Mouse (Mus musculus) megakaryocyte progenitor cell, adult 5-6 weeks (primary cell): Measurements from ENCODE around the gene Vax1. TPM values are rescaled to one million over a fixed set of nuclear protein-coding genes. Genes with fewer than 3 reads are reported as not detected.
A peak's percentile ranks its signal among the peaks of the same experiment; 100 is the strongest.

ENCODE experiments used
- ATAC-seq: replicated peaks from 2 replicates; pipeline ENCODE4 v1.8.0; 2016; ENCODE audit warnings: mild to moderate bottlenecking, moderate TSS enrichment, inconsistent platforms; ENCODE audit not compliant: poor library complexity
- total RNA-seq, 2 experiments: library from RNA; stranded (forward) in 1 of 2; stranded (reverse) in 1 of 2; fragments of 157-497, 149-512 nt in 1 of 2; fragments of 200-1000 nt in 1 of 2; gene quantifications; 2 replicates each; pipeline versions ENCODE4 v1.2.3 to v1.2.4; 2015 to 2017

Gene Vax1
- total RNA-seq (2015) (not detected in 2 replicates), total RNA-seq (2017) (not detected in 2 replicates)

DNA sequence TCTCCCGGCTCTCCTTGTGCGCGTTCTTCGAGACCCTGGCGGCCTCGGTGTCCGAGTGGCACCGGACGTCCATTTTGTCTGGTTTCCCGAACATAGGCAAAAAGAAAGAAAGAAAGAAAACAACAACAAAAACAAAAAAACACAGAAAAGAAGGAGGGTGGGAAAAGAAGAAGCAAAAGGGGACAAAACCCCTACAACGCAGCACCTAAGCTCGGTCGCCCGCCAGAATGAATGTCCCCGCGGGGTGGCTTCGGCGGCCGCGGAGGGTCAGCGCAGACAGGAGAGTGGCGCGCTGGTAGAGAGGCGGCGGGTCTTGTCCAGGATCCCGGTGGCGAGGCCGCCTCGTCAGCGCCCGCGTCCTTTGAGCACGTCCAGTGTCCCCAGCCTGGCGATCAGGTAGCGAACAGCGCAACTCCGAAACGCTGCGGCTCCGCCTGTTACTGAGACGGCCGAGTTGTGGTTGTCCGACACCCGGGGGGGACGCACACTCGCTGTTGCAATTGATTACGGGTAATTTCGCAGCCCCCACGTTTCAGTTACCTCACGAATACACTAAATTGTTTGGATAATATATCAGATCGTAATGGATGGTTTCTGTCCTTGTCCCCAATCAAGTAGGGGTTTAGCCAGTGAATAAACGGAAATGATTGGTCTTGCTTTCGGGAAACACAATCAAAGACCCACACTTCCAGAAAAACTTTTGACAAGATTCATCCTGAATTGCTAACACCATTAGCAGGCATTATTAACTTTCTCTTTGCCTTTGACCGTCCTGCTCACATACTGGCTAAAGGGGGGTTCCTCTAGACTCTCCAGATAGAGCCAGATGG, at the start of gene Vax1:
TSS of gene Vax1 (minus strand) at position 121 of the 830 bp plus-strand sequence.
- ATAC-seq = no peak

DNA sequence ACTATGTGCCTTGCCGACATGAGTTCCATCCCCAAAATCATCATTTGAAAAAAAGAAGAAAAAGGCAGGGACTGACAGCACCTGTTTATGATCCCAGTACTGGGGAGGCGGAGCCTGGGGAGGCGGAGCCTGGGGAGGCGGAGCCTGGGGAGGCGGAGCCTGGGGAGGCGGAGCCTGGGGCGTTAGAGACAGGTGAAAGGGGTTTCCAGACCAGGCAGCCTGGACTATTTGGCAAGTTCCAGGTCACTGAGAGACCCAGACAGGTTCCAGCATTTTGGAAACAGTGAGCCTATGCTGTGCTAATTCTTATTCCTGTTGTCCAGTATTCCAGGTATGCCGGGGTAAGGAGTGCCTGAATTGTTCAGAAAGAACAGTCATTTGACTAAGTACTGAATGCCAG, 49.1 kb upstream of the Vax1 start, which contains the start of gene Kcnk18:
TSS of gene Kcnk18 (plus strand) at position 224 of the 400 bp plus-strand sequence.
- ATAC-seq = no peak

DNA sequence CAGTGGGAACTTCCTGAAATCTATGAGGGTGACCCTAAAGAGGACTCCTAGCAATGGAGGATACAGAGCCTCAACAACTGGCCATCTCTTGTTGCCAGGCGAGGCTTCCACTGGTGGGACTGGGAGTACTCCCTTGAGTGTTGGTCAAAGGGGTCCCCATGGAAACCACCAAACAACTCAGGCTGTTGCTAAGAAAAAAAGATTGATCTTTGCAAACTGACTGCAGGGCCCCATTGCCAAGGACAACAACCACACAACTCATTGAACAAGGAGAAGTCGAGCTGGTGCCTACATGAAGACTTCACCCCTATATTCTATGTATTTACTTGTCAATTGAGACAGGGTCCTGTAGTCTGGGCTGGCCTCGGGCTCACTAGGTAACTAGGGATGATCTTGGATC, 47.0 kb upstream of the Vax1 start:
- no peak for ATAC-seq

DNA sequence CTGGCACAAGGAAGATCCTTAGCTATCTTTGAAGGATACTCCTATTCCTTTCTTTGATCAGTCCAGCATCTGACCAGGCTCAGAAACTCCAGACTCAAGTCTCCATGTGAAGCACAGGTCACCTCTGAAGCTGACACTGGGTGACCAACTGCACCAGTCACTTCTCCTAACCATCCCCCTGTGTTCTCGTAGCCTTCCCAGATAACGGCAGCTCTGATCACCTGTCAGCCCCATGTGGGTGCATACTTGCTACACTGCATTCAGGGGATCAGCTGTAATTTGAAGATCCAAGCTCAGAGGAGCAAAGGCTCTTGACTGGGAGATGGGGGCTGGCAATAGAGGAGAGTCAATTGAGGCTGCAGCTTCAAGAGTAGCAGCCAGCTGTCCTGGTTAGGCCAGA, 39.1 kb upstream of the Vax1 start:
- no peak for ATAC-seq

DNA sequence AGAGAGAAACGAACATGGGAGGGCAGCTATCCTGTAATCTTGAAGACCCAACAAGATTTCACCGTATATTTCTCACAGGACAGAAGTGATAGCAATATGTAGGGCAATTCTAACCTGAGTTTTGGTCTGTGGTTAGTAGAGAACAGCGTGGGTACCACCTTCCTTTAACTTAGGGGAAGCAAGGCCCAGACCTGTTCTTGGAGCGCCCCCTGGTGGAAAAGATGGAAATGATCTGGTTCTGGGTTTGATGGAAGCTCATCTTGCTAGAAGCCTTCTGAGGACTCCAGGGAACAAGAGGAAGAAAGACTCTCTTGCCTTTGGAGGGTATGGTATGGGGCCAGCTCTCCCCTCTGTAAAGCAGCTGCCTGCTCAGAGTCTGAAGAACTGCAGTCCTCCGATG, 38.6 kb upstream of the Vax1 start:
- ATAC-seq = peak; percentile 84

DNA sequence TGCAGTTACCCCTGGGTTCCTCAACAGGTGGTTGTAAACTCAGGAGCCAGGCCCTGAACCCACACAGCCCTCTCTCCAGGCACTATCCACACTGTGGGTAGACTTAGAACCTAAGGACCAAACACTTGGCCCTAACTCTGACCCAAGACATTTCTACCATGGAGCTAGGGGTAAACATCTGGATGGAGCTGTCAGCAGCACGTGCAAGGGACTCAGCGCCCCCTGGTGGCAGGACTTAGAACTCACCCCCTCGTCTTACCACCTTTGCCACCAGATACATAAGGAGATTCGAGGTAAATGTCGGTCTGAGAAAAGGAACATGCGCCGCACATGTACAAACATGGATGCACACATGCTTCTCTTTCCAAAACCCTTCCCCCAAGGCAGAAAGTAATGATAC, 28.3 kb upstream of the Vax1 start:
- ATAC-seq = peak; percentile 84

DNA sequence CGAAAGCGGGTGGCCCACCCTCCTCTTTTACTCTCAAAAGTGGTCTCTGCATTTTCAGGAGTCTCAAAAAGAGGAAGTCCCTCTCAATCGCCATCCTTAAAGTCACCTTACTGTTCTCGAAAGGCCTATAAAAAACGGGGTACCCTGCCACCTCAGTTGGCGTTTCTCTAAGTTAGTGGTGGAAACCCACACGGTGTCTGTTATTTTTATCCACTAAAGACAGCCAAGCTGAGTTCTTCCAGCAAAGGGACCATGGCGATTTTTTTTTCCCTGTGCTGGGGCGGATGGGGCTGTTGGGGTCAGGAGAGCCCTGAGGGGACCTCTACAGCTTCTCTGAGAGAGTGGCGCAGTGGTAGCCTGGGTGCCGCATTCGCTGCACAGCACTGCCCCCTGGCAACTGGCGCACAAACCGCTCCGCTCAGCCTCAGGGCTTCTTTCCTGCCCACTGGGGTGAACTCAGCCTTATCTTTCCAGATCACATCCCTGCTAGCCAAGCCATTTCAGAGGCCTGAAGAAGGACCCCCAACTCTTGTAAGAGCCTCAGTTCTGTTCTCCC, 26.3 kb upstream of the Vax1 start:
- peak; percentile 72; the same call in 1 of the 2 replicates for ATAC-seq

DNA sequence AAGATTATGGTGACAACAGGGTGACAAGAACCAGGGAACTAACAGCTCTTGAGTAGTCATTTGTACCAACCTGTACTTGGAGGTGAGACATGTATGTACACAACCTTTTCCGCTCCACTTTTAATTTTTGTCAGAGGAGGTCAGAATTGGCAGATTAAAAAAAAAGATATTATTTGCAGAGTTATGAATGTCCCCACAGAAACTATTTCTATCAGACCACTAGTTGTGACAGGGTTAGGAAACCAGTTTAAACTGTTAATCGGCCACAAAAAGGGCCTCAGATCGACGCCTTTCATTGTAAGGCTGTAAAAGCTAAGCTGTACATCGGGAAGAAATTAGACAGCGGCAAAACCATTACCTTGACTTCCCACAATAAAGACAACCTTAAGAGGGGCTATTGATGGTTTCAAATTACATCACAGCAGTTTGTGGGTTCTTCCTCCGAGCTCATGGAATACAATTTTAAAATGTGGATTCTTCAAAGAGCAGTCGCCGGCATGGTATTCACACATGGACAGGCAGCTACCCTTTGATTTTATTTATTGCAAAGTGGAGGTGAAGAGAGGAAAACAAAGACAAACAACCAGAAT, 25.4 kb upstream of the Vax1 start:
- no peak for ATAC-seq

DNA sequence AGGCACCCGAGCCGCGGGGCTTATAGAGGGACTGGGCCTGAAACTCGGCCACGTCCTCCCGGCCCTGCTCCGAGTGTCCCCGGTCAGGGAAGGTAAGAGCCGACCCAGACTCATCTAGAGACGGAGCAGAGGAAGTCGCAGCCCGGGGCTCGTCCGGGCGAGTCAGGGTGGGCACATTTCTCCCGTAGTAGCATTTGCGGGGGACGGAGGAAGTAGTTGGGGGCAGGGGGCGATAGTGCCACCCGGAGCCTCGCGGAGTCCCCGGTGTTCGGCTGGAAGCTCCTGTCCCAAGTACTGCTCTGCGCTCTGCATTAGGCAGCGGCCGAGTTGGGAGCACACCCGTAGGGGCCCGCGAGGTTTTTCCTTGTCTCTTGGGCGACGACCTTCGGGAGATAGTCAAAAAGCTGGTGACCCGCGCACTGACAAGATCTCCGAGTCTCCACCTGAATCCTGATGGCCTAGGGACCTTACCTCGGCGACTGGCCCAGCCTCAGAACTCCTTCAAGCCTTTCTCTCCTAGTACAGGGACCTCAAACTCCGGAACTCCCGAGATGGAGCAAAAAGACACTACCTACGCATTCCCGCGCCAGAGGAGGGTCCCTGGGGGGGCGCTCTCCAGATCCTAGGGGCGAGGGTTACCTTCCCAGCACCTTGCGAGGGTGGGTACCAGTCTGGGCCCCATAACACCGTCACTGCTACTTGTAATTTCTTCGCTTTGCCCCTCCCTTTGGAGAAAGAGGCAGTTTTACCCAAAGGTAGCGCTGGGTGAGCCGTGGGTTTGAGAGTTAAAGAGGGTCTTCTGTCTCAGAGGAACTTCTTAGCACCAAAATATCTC, 24.3 kb upstream of the Vax1 start:
- no peak for ATAC-seq

DNA sequence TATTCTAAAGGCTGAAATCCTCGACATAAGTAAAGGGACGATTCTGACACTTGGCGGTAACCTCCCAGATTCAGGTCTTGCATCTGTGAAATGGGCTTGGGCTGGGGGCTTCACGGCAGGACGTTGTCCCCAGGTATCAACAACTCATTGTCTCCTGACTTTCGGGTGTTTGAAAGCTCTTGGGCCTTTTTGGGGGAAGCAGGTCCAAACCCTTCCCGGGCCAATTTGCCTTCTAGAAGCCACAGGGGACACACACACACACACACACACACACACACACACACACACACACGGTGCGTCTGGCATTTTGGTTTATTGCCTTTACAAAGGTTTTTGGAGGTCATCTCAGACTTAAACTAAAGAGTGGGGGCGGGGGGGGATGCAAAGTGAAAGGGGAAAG, 23.6 kb upstream of the Vax1 start:
- no peak for ATAC-seq

DNA sequence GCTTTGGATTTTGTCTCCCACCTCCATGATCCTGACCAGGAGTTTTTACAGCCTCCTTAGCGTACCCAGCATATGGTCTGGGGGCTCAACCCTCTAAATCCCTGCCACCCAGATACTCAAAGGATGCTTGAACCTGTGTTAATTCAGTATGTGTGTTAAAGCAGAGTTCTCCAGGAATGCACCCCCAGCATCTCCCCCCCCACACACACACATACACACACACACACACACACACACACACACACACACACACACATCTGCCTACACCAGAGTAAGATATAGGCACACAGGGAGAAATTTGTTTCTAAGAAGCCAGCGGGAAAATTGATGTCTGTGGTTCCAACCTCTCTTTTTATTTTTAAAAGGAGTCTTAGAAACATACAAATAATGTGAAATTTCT, 22.6 kb upstream of the Vax1 start:
- ATAC-seq = no peak

DNA sequence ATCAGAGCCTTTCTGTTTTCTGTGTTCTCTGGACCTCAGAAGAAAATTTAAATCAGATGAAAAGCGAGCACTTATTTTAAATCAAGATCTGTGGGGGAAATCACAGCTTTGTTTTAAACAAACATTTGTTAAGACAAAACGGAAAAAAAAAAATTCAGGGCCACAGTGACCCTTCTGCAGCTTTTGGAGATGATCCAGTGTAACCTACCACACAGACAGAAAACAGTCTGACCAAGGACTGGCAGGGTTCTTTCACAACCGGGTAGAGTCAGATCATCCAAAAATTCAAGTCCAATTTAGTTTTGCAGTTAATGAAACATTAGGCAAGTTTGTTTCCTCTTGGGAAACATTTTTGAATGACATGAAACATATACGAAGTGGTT, 21.3 kb upstream of the Vax1 start:
- ATAC-seq = no peak

DNA sequence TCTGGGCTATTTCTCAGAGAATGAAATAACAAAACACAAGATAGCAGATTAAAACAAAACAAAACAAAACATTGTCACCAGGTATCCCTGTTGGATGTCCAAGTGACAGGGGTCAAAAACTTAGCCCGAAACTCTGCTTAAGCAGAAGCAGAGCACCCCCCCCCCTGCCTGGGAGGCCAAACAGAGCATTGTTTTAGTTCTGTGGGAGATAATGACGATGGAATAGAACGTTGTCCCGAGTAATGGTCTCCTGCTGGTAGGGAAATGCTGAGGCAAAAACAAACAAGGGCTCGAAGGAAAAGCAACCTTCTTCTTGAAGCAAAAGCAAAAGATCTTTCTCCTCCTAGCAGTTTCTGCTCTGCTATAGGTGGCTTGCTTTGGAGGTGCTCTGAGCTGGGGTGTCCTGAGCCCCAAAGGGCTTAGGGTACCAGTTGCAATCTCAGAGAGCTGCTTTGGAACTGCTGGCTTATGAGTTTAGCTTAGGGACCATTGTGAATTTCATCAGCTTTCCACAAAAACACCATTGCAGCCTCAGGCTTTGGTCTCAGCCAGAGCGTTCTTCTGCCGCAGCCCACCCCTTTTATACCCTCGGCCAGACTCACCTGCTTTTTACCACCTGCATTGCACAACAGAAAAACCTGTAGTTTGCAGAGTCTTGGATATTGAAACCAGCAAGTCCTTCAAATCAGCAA, 20.7 kb upstream of the Vax1 start:
- no peak for ATAC-seq

DNA sequence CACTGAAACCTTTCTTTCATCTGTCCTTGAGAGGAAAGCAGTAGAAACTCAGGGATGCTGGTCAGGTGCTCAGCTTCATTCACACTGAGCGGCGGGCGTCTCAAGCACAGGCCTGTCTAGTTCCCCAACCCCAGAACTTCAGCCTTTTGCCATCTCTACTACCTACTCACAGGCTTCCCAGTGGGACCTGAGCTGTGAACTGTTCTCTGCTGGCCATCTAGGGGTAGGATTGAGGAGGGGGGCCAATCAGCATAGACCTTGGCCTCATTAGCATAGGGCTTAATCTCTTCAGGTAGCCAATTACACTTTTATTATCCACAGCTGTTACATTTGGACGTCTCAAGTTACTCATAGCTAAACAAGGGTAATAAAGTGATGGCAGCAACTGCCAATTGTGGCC, 19.1 kb upstream of the Vax1 start:
- no peak for ATAC-seq

DNA sequence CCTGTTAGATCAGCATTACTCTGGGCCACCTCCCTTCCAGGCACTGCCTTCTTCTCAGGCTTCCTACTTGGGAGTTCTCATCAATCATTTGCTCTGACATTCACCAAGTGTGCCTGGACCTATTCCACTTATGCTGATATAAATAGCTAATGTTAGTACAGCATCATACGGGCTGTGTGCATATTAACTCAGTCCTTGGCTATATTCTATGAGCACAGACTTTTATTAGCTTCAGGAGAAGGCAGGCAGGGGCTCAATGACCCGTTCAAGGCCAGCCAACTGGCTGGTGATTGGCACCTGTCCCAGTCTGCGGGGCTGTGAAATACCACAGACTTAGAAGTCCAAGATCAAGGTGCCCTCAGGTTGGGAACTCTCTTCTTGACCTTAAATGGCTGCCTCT, 14.1 kb upstream of the Vax1 start:
- no peak for ATAC-seq

DNA sequence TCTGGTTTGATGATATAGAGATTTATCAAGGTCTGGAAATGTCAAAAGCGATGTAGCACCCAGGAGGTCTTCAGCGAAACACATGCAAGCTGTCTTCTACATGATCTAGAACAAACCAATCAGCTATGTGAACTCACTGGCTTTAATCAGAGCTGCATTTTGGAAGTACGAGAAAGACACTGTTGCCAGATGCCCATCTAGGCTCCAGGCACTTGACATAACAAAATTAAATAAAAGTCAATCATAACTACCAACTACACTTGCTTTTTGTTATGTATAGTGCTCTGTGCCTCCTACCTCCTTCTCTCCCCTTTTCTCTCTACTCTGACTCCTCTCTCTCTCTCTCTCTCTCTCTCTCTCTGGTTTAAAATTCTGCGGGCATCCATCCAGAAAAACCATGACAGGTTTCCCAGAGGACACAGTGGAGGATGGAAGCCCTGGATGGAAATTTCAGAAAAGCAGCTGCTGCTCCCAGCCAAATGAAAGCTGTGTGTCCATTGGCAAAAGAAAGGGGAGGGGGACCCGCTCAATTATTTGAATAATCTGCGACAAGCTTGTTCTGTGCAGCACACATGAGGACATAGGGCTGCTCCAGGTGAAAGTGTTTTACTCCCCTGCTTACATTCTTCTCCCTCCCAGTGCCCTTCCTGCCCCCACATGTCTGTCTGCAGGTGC, 3.6 kb upstream of the Vax1 start:
- no peak for ATAC-seq

DNA sequence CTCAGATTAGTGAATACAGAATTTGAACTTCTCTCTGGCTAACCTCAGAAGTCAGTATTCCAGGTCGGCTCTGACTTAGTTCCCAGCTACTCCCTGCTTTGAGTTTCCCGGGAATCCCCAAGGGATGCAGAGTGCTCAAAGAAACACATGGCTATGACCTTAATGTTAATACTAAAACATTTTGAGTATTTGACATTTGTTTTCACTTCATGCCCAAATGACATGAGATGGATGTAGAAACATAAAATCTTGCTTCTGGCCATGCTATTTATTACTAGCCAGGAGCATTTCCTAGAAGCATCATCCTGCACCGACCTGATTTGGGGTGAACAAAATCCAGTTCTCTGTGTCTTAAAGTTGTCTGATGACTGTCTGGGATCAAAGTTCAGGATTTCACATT, 2.9 kb upstream of the Vax1 start:
- no peak for ATAC-seq

DNA sequence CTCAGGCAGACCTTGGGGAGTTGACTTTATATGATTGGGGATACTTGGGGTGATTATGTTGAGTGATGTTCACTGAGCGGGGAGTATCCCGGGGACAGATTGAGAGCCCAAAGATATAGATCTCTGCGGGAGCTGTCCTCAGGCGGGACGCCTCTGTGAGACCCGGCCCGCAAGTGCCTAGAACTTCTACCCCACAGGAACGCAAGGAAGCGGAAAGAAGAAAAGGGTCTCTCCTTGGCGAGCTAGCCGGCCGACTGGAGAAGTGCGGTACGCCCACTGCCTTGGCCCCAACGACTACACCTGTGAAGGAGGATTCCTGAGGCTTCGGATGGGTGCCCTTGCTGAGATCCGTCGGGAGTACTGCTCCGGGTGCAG, 2.0 kb upstream of the Vax1 start:
- ATAC-seq = no peak

DNA sequence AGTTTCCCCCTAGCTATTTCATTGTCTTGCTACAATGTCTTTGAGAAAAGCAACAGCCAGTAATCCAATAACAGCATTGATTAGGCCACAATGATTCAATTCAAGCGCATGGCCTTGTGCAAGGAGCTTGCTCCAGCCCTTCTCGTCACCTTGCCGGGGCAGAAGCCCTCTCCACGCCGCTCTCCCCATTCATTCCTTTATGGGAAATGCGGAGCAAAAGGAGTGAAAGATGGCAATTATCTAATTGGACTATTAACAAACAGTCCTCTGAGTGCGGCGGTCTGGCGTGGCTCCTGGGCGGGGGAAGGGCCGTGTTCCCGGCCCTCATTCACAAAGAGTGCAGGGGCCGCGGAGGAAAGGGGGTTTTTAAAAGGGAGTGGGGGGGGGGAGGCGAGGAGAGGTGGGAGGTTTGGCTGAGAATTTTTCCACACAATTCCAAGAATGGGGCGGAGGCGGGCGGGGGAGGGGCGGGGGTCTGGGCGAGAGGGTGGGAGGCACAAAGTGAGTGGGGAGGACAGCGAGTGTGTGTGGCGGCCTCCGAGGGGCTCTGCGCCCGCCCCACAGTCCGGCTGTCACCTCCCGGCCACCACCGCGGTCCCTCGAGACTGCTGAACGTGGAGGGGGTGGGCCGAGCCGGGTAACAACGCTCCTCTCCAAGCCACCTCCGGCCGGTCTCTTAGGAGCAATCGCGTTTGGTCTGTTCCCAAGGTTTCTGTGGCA, 1.5 kb upstream of the Vax1 start:
- ATAC-seq = no peak

DNA sequence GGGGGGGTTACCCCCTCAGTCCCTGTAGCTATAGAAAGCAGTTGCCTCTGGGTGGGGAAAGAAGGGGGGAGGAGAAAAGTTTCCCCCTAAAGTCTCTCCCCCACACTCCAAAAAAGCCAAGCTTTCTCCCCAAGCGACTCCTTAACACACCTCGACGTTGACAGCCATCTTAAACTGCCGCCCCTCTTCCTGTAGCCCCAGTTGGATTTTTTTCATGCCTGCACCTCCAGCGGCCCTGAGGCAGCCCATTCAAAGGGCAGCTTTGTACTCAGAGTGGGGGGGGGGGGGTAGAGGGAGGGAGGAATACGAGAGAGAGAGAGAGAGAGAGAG, 875 bp upstream of the Vax1 start:
- no peak for ATAC-seq
